Mouse (Mus musculus) neural tube, embryonic 14.5 days (tissue): Measurements from ENCODE around the gene Mylk. TPM values are rescaled to one million over a fixed set of nuclear protein-coding genes. Genes with fewer than 3 reads are reported as not detected.
A peak's percentile ranks its signal among the peaks of the same experiment; 100 is the strongest.

Experiments
- ATAC-seq: fragments of 200-750 bp; cut with Nextera tagmentation; 2 replicates; pipeline ENCODE4 v1.8.0; 2017; ENCODE audit warnings: low read depth, mild to moderate bottlenecking, moderate TSS enrichment, moderate library complexity
- H3K27ac ChIP-seq: fragments of 300-500 bp; sonication (generic); 2 replicates; pipeline ENCODE4 v1.5.1; 2014; ENCODE audit warnings: low read depth, mild to moderate bottlenecking, control low read depth, low read length, moderate library complexity, mixed read lengths
- H3K27me3 ChIP-seq: fragments of 300-500 bp; sonication (generic); 2 replicates; pipeline ENCODE4 v1.6.1; 2014; ENCODE audit warnings: low read length; ENCODE audit not compliant: control insufficient read depth, insufficient read depth
- H3K36me3 ChIP-seq: fragments of 300-500 bp; sonication (generic); 2 replicates; pipeline ENCODE4 v1.6.1; 2014; ENCODE audit warnings: low read length, mixed read lengths; ENCODE audit not compliant: control insufficient read depth, insufficient read depth
- H3K4me1 ChIP-seq: fragments of 300-500 bp; sonication (generic); 2 replicates; pipeline ENCODE4 v1.6.1; 2014; ENCODE audit warnings: low read length; ENCODE audit not compliant: control insufficient read depth, insufficient read depth
- H3K4me2 ChIP-seq: fragments of 300-500 bp; sonication (generic); 2 replicates; pipeline ENCODE4 v1.6.1; 2014; ENCODE audit warnings: mild to moderate bottlenecking, low read depth, low read length, control low read depth
- H3K4me3 ChIP-seq: fragments of 300-500 bp; sonication (generic); 2 replicates; pipeline ENCODE4 v1.5.1; 2014; ENCODE audit warnings: low read depth, low read length, control low read depth, mixed read lengths
- H3K9ac ChIP-seq: fragments of 300-500 bp; sonication (generic); replicated peaks from 2 replicates; pipeline ENCODE4 v1.6.1; 2014; ENCODE audit warnings: low read depth, mild to moderate bottlenecking, control low read depth, low read length, mixed read lengths
- H3K9me3 ChIP-seq: fragments of 300-500 bp; sonication (generic); 2 replicates; pipeline ENCODE4 v1.6.1; 2016; ENCODE audit warnings: low read length; ENCODE audit not compliant: control insufficient read depth
- WGBS: fragments of 180-500 bp; shearing (Covaris S2); extraction: QIAGEN DNeasy Blood & Tissue Kit; methylation state at CpG from one replicate; pipeline ENCODE4 v1.1.7; 2014; 5-methylcytosine and 5-hydroxymethylcytosine counted together
- polyA plus RNA-seq: library from polyadenylated mRNA; unstranded; fragments of >200 nt; fragmentation: Nextera tagmentation; extraction: Ambion mirVana; gene quantifications from 2 replicates; pipeline ENCODE4 v1.2.1, GENCODE M21; 2014

The Mylk gene
- polyA plus RNA-seq, 1 experiment from 2014 or later: 1.5 TPM

DNA sequence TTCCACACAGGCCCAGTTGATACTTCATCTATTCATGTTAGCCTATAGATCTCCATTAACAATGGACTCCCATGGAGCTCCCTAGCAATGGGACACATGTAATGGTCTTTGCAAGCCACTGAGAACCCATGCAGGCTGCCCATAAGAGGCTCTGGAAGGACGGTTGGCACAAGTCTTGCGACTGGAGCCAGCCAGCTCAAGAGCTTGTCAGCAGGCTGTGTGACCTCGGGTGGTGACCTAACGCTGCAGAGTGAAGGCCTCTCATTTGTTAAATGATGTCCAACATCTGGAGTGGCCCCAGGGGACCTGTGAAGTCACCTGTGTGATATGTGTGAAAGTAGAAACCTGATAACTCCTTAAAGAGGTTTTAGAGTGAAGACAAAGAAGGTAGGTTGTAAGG, 252.0 kb downstream of the Mylk start:
- 73% methylated on average over 4 of the region's 4 CpGs for WGBS
- Histone ChIP-seq H3K9me3 (no peaks in the 10 kb centered on the region), H3K27me3 (no peaks in the 10 kb centered on the region), H3K4me1 (no peaks in the 10 kb centered on the region; the same call in 1 of the 2 replicates), H3K27ac (no peak overlapping the region), H3K36me3 (no peaks in the 10 kb centered on the region), H3K4me2 (no peak overlapping the region), H3K9ac (no peak overlapping the region), H3K4me3 (no peak overlapping the region)
- ATAC-seq: no peak

DNA sequence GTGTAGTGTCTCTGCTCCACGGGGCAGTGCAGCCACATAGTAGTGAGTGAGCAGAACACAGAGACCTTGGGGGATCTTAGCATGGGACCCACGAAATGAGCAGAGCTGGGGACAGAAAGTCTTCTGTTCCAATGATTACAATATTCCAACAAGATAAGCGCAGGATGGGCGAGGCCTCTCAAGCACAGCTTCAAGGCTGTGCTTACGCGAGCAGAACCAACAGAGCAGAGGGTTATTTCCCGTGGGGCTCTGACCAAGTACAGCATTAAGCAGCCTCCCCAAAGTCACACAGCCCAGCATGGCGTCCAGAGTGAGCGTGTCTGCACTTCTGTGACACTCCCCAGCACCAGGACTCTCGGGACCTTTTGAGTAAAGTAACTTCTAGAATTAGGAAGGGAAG, 252.6 kb downstream of the Mylk start:
- ATAC-seq: no peak
- H3K36me3 ChIP-seq: no peaks in the 10 kb centered on the region
- H3K9ac ChIP-seq: no peak overlapping the region
- H3K4me3 ChIP-seq: no peak overlapping the region
- H3K27me3 ChIP-seq: no peaks in the 10 kb centered on the region
- no peaks in the 10 kb centered on the region; the same call in 1 of the 2 replicates for H3K4me1 ChIP-seq
- no peaks in the 10 kb centered on the region for H3K9me3 ChIP-seq
- H3K4me2 ChIP-seq: no peak overlapping the region
- 77% methylated on average over 10 of the region's 10 CpGs for WGBS
- H3K27ac ChIP-seq: no peak overlapping the region

- Histone ChIP-seq H3K4me1 (no peaks in the 10 kb centered on the region; the same call in 1 of the 2 replicates), H3K27me3 (no peaks in the 10 kb centered on the region), H3K4me3 (no peak overlapping the region), H3K4me2 (no peak overlapping the region), H3K27ac (no peak overlapping the region), H3K9ac (no peak overlapping the region), H3K36me3 (no peaks in the 10 kb centered on the region), H3K9me3 (no peaks in the 10 kb centered on the region)
- WGBS: 73% methylated on average over 3 of the region's 3 CpGs
- no peak for ATAC-seq
Measured at GRCm38 (mm10) chr16:34999016-34999415, 254.0 kb downstream of the Mylk start.

DNA sequence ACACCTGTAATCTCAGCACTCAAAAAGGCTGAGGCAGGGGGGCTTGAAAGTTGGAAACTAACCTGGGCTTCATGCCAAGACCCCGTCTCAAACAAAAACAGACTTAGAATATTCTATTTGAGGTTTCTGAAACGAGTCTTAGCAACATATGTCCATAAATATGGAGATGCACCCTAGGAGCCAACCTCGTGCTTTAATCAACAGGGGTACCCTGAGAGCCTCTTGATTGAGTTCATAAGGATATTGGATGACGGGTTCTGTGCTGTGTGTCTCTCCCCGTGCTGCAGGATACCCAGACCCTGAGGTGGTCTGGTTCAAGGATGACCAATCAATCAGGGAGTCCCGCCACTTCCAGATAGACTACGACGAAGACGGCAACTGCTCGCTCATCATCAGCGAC, 255.0 kb downstream of the Mylk start:
- Histone ChIP-seq H3K27me3 (no peaks in the 10 kb centered on the region), H3K4me3 (no peak overlapping the region), H3K27ac (no peak overlapping the region), H3K4me2 (peak overlapping the region; percentile 31; the same call in 1 of the 2 replicates), H3K36me3 (no peaks in the 10 kb centered on the region), H3K9me3 (no peaks in the 10 kb centered on the region), H3K9ac (no peak overlapping the region), H3K4me1 (no peaks in the 10 kb centered on the region; the same call in 1 of the 2 replicates)
- ATAC-seq: no peak
- WGBS: 45% methylated on average over 11 of the region's 11 CpGs

DNA sequence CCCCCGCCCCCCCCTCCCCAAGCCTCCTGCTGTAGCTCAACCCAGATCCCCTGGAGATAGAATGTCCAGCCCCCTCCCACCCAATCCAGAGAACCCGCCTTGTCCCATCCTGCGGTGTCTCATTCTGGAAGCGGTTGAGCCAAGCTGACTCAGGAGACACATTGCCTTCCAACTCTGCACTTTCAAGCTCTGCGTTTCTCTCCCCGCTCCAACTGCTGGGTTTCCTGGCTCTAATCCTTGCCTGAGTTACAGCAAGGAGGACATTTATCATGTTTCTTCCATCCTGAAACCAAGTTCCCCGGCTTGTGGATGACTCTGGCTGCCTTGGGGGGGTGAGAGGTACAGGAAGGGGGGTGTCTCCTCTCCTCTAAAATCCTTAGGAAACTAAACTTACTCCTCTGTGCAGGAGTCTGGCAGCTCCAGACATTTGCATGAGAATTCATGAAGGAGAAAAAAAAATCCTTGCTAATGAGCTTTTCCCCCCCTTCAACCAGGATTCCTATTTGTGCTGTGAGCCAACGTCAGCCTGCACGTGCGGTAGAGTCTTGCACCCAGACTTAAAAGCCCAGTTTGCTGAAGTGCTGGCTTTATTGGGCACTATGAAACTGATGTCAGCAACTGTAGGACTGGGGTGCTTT, 256.0 kb downstream of the Mylk start:
- H3K27ac ChIP-seq: no peak overlapping the region
- no peaks in the 10 kb centered on the region; the same call in 1 of the 2 replicates for H3K4me1 ChIP-seq
- H3K4me2 ChIP-seq: peak overlapping the region; percentile 31; the same call in 1 of the 2 replicates
- H3K27me3 ChIP-seq: no peaks in the 10 kb centered on the region
- H3K4me3 ChIP-seq: no peak overlapping the region
- 2% methylated on average over 10 of the region's 10 CpGs for whole genome bisulfite sequencing
- H3K36me3 ChIP-seq: no peaks in the 10 kb centered on the region
- no peak overlapping the region for H3K9ac ChIP-seq
- no peak for ATAC-seq
- H3K9me3 ChIP-seq: no peaks in the 10 kb centered on the region

GRCm38 (mm10) chr16:35004356-35004755, 259.3 kb downstream of the Mylk start:
- no peak overlapping the region for H3K4me3 ChIP-seq
- H3K9ac ChIP-seq: no peak overlapping the region
- H3K4me1 ChIP-seq: no peaks in the 10 kb centered on the region; the same call in 1 of the 2 replicates
- H3K4me2 ChIP-seq: no peak overlapping the region
- ATAC-seq: no peak
- H3K36me3 ChIP-seq: no peaks in the 10 kb centered on the region
- no peaks in the 10 kb centered on the region for H3K9me3 ChIP-seq
- no peak overlapping the region for H3K27ac ChIP-seq
- no peaks in the 10 kb centered on the region for H3K27me3 ChIP-seq
- 82% methylated on average over 5 of the region's 5 CpGs for WGBS

- Histone ChIP-seq H3K4me2 (no peak overlapping the region), H3K9me3 (no peaks in the 10 kb centered on the region), H3K27me3 (no peaks in the 10 kb centered on the region), H3K4me1 (no peaks in the 10 kb centered on the region; the same call in 1 of the 2 replicates), H3K9ac (no peak overlapping the region), H3K4me3 (no peak overlapping the region), H3K27ac (no peak overlapping the region), H3K36me3 (no peaks in the 10 kb centered on the region)
- 87% methylated on average over 2 of the region's 2 CpGs for WGBS
- ATAC-seq: no peak
Measured at GRCm38 (mm10) chr16:35004756-35005155, 259.7 kb downstream of the Mylk start.

DNA sequence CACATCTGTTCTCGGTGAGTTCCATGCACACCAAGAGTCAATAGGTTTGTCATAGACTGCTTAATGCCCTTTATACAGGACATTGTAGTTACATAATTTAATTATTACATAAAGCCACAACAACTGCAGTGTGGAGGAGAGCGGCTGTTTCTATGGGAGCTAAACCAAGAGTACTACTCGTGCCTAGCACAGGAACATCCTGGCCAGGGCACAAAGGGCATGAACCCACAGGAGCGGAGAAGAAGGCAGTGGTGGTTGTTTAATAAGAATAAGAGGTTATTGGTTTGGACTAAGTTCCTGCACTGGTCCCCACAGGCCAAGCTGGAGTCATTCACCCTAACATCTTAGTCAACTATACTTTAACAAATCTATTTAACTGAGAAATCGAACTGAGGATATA, 261.2 kb downstream of the Mylk start:
- Histone ChIP-seq H3K4me3 (no peak overlapping the region), H3K4me1 (no peaks in the 10 kb centered on the region), H3K27me3 (no peaks in the 10 kb centered on the region), H3K27ac (no peak overlapping the region), H3K36me3 (no peaks in the 10 kb centered on the region), H3K9me3 (no peaks in the 10 kb centered on the region), H3K4me2 (no peak overlapping the region), H3K9ac (no peak overlapping the region)
- ATAC-seq: no peak
- WGBS: 91% methylated on average over 5 of the region's 5 CpGs

GRCm38 (mm10) chr16:35007361-35007760, 262.4 kb downstream of the Mylk start:
- Histone ChIP-seq H3K4me3 (no peak overlapping the region), H3K36me3 (no peaks in the 10 kb centered on the region), H3K27me3 (no peaks in the 10 kb centered on the region), H3K9me3 (no peaks in the 10 kb centered on the region), H3K27ac (no peak overlapping the region), H3K4me2 (no peak overlapping the region), H3K4me1 (no peaks in the 10 kb centered on the region), H3K9ac (no peak overlapping the region)
- WGBS: 73% methylated on average over 1 of the region's 1 CpGs
- no peak for ATAC-seq
